Mouse (Mus musculus): ENCODE data around the gene Gpd1.

- no peak for TF ChIP-seq POLR2A (IDR thresholded peaks at IDR 0.05; ENCODE audit: borderline replicate concordance, extremely low read depth, insufficient read depth, insufficient read length, poor library complexity, severe bottlenecking)
- TF ChIP-seq CTCF (IDR thresholded peaks at IDR 0.05; ENCODE audit: borderline replicate concordance, extremely low read depth, insufficient read depth, insufficient read length) = no peak
Measured at GRCm38 (mm10) chr15:99703104-99703503, 14.2 kb upstream of the Gpd1 start.

All from brain, embryonic 14.5 days (tissue).